Mouse (Mus musculus): Measurements from ENCODE around the gene Trip4. TPM values are rescaled to one million over a fixed set of nuclear protein-coding genes. Genes with fewer than 3 reads are reported as not detected.
A peak's percentile ranks its signal among the peaks of the same experiment; 100 is the strongest.

Gene Trip4
- 80.9 and 83.4 TPM in 2 replicates for polyA plus RNA-seq (2012; rRNA removed)

- Histone ChIP-seq H3K4me1 (ENCODE audit: control insufficient read depth, insufficient read depth, low read length) (peaks cover 2% of the 10 kb centered on the region; the same call in 1 of the 2 replicates), H3K4me3 (ENCODE audit: control insufficient read depth, low read depth, low read length) (peak within 1 kb of the TSS; percentile 93), H3K27ac (ENCODE audit: control insufficient read depth, insufficient read depth, low read depth, low read length) (peak within 1 kb of the TSS; percentile 91), H3K27me3 (ENCODE audit: control insufficient read depth, insufficient read depth, low read length) (no peaks in the 10 kb centered on the region), H3K36me3 (ENCODE audit: control insufficient read depth, insufficient read depth, low read length) (no peaks in the 10 kb centered on the region)
- TF ChIP-seq CTCF (IDR thresholded peaks at IDR 0.05; ENCODE audit: control insufficient read depth, insufficient read depth, insufficient replicate concordance, low read depth, low read length) (no peak), POLR2A (IDR thresholded peaks at IDR 0.05; ENCODE audit: control insufficient read depth, low read depth, low read length) (peak; percentile 44; the same call in 1 of the 2 replicates)
Observed at GRCm38 (mm10) chr9:65908394-65909300, at the start of gene Trip4, which contains the start of gene Csnk1g1. Gene Trip4 (minus strand): TSS chr9:65908794. Gene Csnk1g1 (plus strand): TSS chr9:65908924.

- TF ChIP-seq POLR2A (IDR thresholded peaks at IDR 0.05; ENCODE audit: control insufficient read depth, low read depth, low read length) = no peak
- no peak for TF ChIP-seq CTCF (IDR thresholded peaks at IDR 0.05; ENCODE audit: control insufficient read depth, insufficient read depth, insufficient replicate concordance, low read depth, low read length)
- no peak overlapping the region for H3K27ac ChIP-seq (ENCODE audit: control insufficient read depth, insufficient read depth, low read depth, low read length)
- H3K4me3 ChIP-seq (ENCODE audit: control insufficient read depth, low read depth, low read length) = no peak overlapping the region
- H3K4me1 ChIP-seq (ENCODE audit: control insufficient read depth, insufficient read depth, low read length) = no peaks in the 10 kb centered on the region
- no peaks in the 10 kb centered on the region for H3K27me3 ChIP-seq (ENCODE audit: control insufficient read depth, insufficient read depth, low read length)
- no peaks in the 10 kb centered on the region for H3K36me3 ChIP-seq (ENCODE audit: control insufficient read depth, insufficient read depth, low read length)
Observed at GRCm38 (mm10) chr9:65951082-65951587, 42.5 kb upstream of the Trip4 start.

GRCm38 (mm10) chr9:65937566-65937965, 29.0 kb upstream of the Trip4 start:
- H3K36me3 ChIP-seq (ENCODE audit: control insufficient read depth, insufficient read depth, low read length) = no peaks in the 10 kb centered on the region
- no peaks in the 10 kb centered on the region for H3K4me1 ChIP-seq (ENCODE audit: control insufficient read depth, insufficient read depth, low read length)
- H3K27ac ChIP-seq (ENCODE audit: control insufficient read depth, insufficient read depth, low read depth, low read length) = no peak overlapping the region
- H3K4me3 ChIP-seq (ENCODE audit: control insufficient read depth, low read depth, low read length) = no peak overlapping the region
- no peaks in the 10 kb centered on the region for H3K27me3 ChIP-seq (ENCODE audit: control insufficient read depth, insufficient read depth, low read length)
- TF ChIP-seq POLR2A (IDR thresholded peaks at IDR 0.05; ENCODE audit: control insufficient read depth, low read depth, low read length) (no peak), CTCF (IDR thresholded peaks at IDR 0.05; ENCODE audit: control insufficient read depth, insufficient read depth, insufficient replicate concordance, low read depth, low read length) (no peak)

- H3K4me1 ChIP-seq (ENCODE audit: control insufficient read depth, insufficient read depth, low read length) = no peaks in the 10 kb centered on the region
- no peak for TF ChIP-seq CTCF (IDR thresholded peaks at IDR 0.05; ENCODE audit: control insufficient read depth, insufficient read depth, insufficient replicate concordance, low read depth, low read length)
- H3K36me3 ChIP-seq (ENCODE audit: control insufficient read depth, insufficient read depth, low read length) = no peaks in the 10 kb centered on the region
- H3K4me3 ChIP-seq (ENCODE audit: control insufficient read depth, low read depth, low read length) = no peak overlapping the region
- no peak overlapping the region for H3K27ac ChIP-seq (ENCODE audit: control insufficient read depth, insufficient read depth, low read depth, low read length)
- no peaks in the 10 kb centered on the region for H3K27me3 ChIP-seq (ENCODE audit: control insufficient read depth, insufficient read depth, low read length)
Observed at GRCm38 (mm10) chr9:65929826-65930225, 21.2 kb upstream of the Trip4 start.

GRCm38 (mm10) chr9:65928456-65928855, 19.9 kb upstream of the Trip4 start:
- no peak overlapping the region for H3K27ac ChIP-seq (ENCODE audit: control insufficient read depth, insufficient read depth, low read depth, low read length)
- H3K4me3 ChIP-seq (ENCODE audit: control insufficient read depth, low read depth, low read length) = no peak overlapping the region
- no peaks in the 10 kb centered on the region for H3K4me1 ChIP-seq (ENCODE audit: control insufficient read depth, insufficient read depth, low read length)
- no peak for TF ChIP-seq POLR2A (IDR thresholded peaks at IDR 0.05; ENCODE audit: control insufficient read depth, low read depth, low read length)
- TF ChIP-seq CTCF (IDR thresholded peaks at IDR 0.05; ENCODE audit: control insufficient read depth, insufficient read depth, insufficient replicate concordance, low read depth, low read length) = no peak
- no peaks in the 10 kb centered on the region for H3K27me3 ChIP-seq (ENCODE audit: control insufficient read depth, insufficient read depth, low read length)
- no peaks in the 10 kb centered on the region for H3K36me3 ChIP-seq (ENCODE audit: control insufficient read depth, insufficient read depth, low read length)

GRCm38 (mm10) chr9:65917015-65917414, 8.4 kb upstream of the Trip4 start:
- no peaks in the 10 kb centered on the region for H3K27me3 ChIP-seq (ENCODE audit: control insufficient read depth, insufficient read depth, low read length)
- H3K4me3 ChIP-seq (ENCODE audit: control insufficient read depth, low read depth, low read length) = no peak overlapping the region
- no peak overlapping the region for H3K27ac ChIP-seq (ENCODE audit: control insufficient read depth, insufficient read depth, low read depth, low read length)
- no peaks in the 10 kb centered on the region for H3K4me1 ChIP-seq (ENCODE audit: control insufficient read depth, insufficient read depth, low read length)
- no peak for TF ChIP-seq POLR2A (IDR thresholded peaks at IDR 0.05; ENCODE audit: control insufficient read depth, low read depth, low read length)
- no peak for TF ChIP-seq CTCF (IDR thresholded peaks at IDR 0.05; ENCODE audit: control insufficient read depth, insufficient read depth, insufficient replicate concordance, low read depth, low read length)
- H3K36me3 ChIP-seq (ENCODE audit: control insufficient read depth, insufficient read depth, low read length) = no peaks in the 10 kb centered on the region

- H3K4me1 ChIP-seq (ENCODE audit: control insufficient read depth, insufficient read depth, low read length) = peaks cover 2% of the 10 kb centered on the region; the same call in 1 of the 2 replicates
- no peaks in the 10 kb centered on the region for H3K36me3 ChIP-seq (ENCODE audit: control insufficient read depth, insufficient read depth, low read length)
- H3K27me3 ChIP-seq (ENCODE audit: control insufficient read depth, insufficient read depth, low read length) = no peaks in the 10 kb centered on the region
- no peak overlapping the region for H3K27ac ChIP-seq (ENCODE audit: control insufficient read depth, insufficient read depth, low read depth, low read length)
- TF ChIP-seq CTCF (IDR thresholded peaks at IDR 0.05; ENCODE audit: control insufficient read depth, insufficient read depth, insufficient replicate concordance, low read depth, low read length) = no peak
- no peak for TF ChIP-seq POLR2A (IDR thresholded peaks at IDR 0.05; ENCODE audit: control insufficient read depth, low read depth, low read length)
- no peak overlapping the region for H3K4me3 ChIP-seq (ENCODE audit: control insufficient read depth, low read depth, low read length)
Observed at GRCm38 (mm10) chr9:65913976-65914375, 5.4 kb upstream of the Trip4 start.
